Mouse (Mus musculus) MEL (cell line): ENCODE measurements around the gene Smc5. TPM values are rescaled to one million over a fixed set of nuclear protein-coding genes. Genes with fewer than 3 reads are reported as not detected.

Source experiments
- DNase-seq: peaks from one replicate; pipeline ENCODE4 v3.0.0; 2011; ENCODE audit warnings: low read depth, low spot score
- H3K27ac ChIP-seq: 2 replicates; pipeline ENCODE4 v1.5.1; 2012; ENCODE audit warnings: low read depth, mild to moderate bottlenecking, control low read depth, low read length, moderate library complexity; ENCODE audit not compliant: control insufficient read depth
- H3K27me3 ChIP-seq, 2 experiments: fragments of 150-350 bp in 1 of 2; sonication (generic) in 1 of 2; 2 replicates each; pipeline ENCODE4 v1.6.1; 2012; ENCODE audit warnings: low read length in 2 of 2, mild to moderate bottlenecking in 2 of 2, improper control_type of control experiment in 1 of 2, moderate library complexity in 1 of 2; ENCODE audit not compliant: insufficient read depth in 2 of 2, control insufficient read depth in 1 of 2
- H3K36me3 ChIP-seq, 2 experiments: 2 replicates each; pipeline ENCODE4 v1.6.1; 2012 to 2014; ENCODE audit warnings: low read length in 2 of 2, improper control_type of control experiment in 1 of 2, inconsistent platforms in 1 of 2, mild to moderate bottlenecking in 1 of 2; ENCODE audit not compliant: insufficient read depth in 2 of 2, control insufficient read depth in 1 of 2
- H3K4me1 ChIP-seq, 2 experiments: fragments of 150-350 bp in 1 of 2; sonication (generic) in 1 of 2; 2 replicates each; pipeline ENCODE4 v1.6.1; 2012; ENCODE audit warnings: low read length in 2 of 2, improper control_type of control experiment in 1 of 2, mild to moderate bottlenecking in 1 of 2; ENCODE audit not compliant: insufficient read depth in 2 of 2, control insufficient read depth in 1 of 2
- H3K4me3 ChIP-seq, 2 experiments: fragments of 150-350 bp in 1 of 2; sonication (generic) in 1 of 2; 2 replicates each; pipeline ENCODE4 v1.5.1; 2012; ENCODE audit warnings: low read depth in 2 of 2, low read length in 2 of 2, mild to moderate bottlenecking in 2 of 2, moderate library complexity in 2 of 2, control low read depth in 1 of 2, improper control_type of control experiment in 1 of 2; ENCODE audit not compliant: control insufficient read depth in 1 of 2, insufficient read depth in 1 of 2
- H3K79me2 ChIP-seq: 2 replicates; pipeline ENCODE4 v1.6.1; 2012; ENCODE audit warnings: mild to moderate bottlenecking, low read length, moderate library complexity; ENCODE audit not compliant: control insufficient read depth, poor library complexity, insufficient read depth
- H3K9ac ChIP-seq: 2 replicates; pipeline ENCODE4 v1.6.1; 2012; ENCODE audit warnings: low read depth, mild to moderate bottlenecking, control low read depth, low read length, moderate library complexity; ENCODE audit not compliant: control insufficient read depth, poor library complexity, severe bottlenecking
- H3K9me3 ChIP-seq: fragments of 150-350 bp; sonication (generic); replicated peaks from 2 replicates; pipeline ENCODE4 v1.6.1; 2012; ENCODE audit warnings: mild to moderate bottlenecking, low read length, improper control_type of control experiment, moderate library complexity; ENCODE audit not compliant: insufficient read depth
- BHLHE40 ChIP-seq: IDR thresholded peaks from 2 replicates; pipeline ENCODE4 v1.6.1; 2012; ENCODE audit warnings: low read depth, mild to moderate bottlenecking, inconsistent platforms, low read length, improper control_type of control experiment, borderline replicate concordance
- CHD1 ChIP-seq: IDR thresholded peaks from 2 replicates; pipeline ENCODE4 v1.6.1; 2012; ENCODE audit warnings: low read depth, mild to moderate bottlenecking, inconsistent platforms, low read length, improper control_type of control experiment
- CHD2 ChIP-seq: IDR thresholded peaks from 2 replicates; pipeline ENCODE4 v1.6.1; 2011; ENCODE audit warnings: low read length, improper control_type of control experiment
- CTCF ChIP-seq, 3 experiments: IDR thresholded peaks in 2 of 3; conservative IDR thresholded peaks in 1 of 3; 2 replicates each; pipeline ENCODE4 v1.5.1; 2011 to 2012; ENCODE audit warnings: low read length in 3 of 3, low read depth in 2 of 3, mild to moderate bottlenecking in 2 of 3, improper control_type of control experiment in 1 of 3, inconsistent platforms in 1 of 3, mixed read lengths in 1 of 3, moderate library complexity in 1 of 3; ENCODE audit not compliant: control insufficient read depth in 1 of 3, insufficient read depth in 1 of 3, poor library complexity in 1 of 3, severe bottlenecking in 1 of 3
- EP300 ChIP-seq, 2 experiments: IDR thresholded peaks; 2 replicates each; pipeline ENCODE4 v1.6.1; 2011; ENCODE audit warnings: improper control_type of control experiment in 2 of 2, low read length in 2 of 2, low read depth in 1 of 2, mild to moderate bottlenecking in 1 of 2
- GABPA ChIP-seq: IDR thresholded peaks from 2 replicates; pipeline ENCODE4 v1.6.1; 2012; ENCODE audit warnings: low read depth, mild to moderate bottlenecking, inconsistent platforms, low read length, improper control_type of control experiment, moderate library complexity
- GATA1 ChIP-seq: IDR thresholded peaks from 2 replicates; pipeline ENCODE4 v1.6.1; 2011; ENCODE audit warnings: low read depth, low read length, improper control_type of control experiment
- HCFC1 ChIP-seq: IDR thresholded peaks from 2 replicates; pipeline ENCODE4 v1.6.1; 2012; ENCODE audit warnings: low read depth, mild to moderate bottlenecking, inconsistent platforms, low read length, improper control_type of control experiment, moderate library complexity
- KAT2A ChIP-seq: conservative IDR thresholded peaks from 2 replicates; pipeline ENCODE4 v1.6.1; 2012; ENCODE audit warnings: low read depth, low read length, improper control_type of control experiment, inconsistent platforms
- MAFK ChIP-seq: IDR thresholded peaks from 2 replicates; pipeline ENCODE4 v1.6.1; 2011; ENCODE audit warnings: low read depth, mild to moderate bottlenecking, low read length, improper control_type of control experiment, borderline replicate concordance
- MYC ChIP-seq: IDR thresholded peaks from 2 replicates; pipeline ENCODE4 v1.6.1; 2011; ENCODE audit warnings: low read depth, mild to moderate bottlenecking, low read length, improper control_type of control experiment, moderate library complexity
- NRF1 ChIP-seq: IDR thresholded peaks from 2 replicates; pipeline ENCODE4 v1.6.1; 2014; ENCODE audit warnings: low read depth, mild to moderate bottlenecking, inconsistent platforms, low read length, improper control_type of control experiment, moderate library complexity; ENCODE audit not compliant: poor library complexity, insufficient read depth, severe bottlenecking
- POLR2A ChIP-seq, 2 experiments: IDR thresholded peaks; 2 replicates each; pipeline ENCODE4 v1.6.1; 2011 to 2012; ENCODE audit warnings: low read length in 2 of 2, mild to moderate bottlenecking in 2 of 2, control low read depth in 1 of 2, improper control_type of control experiment in 1 of 2, low read depth in 1 of 2, moderate library complexity in 1 of 2; ENCODE audit not compliant: control insufficient read depth in 1 of 2, insufficient read depth in 1 of 2, poor library complexity in 1 of 2
- POLR2AphosphoS2 ChIP-seq: IDR thresholded peaks from 2 replicates; pipeline ENCODE4 v1.6.1; 2011; ENCODE audit warnings: low read length, improper control_type of control experiment
- RAD21 ChIP-seq: IDR thresholded peaks from 2 replicates; pipeline ENCODE4 v1.6.1; 2011; ENCODE audit warnings: mild to moderate bottlenecking, low read depth, low read length, improper control_type of control experiment
- RCOR1 ChIP-seq: IDR thresholded peaks from 2 replicates; pipeline ENCODE4 v1.6.1; 2012; ENCODE audit warnings: low read depth, mild to moderate bottlenecking, inconsistent platforms, low read length, improper control_type of control experiment
- SIN3A ChIP-seq: IDR thresholded peaks from 2 replicates; pipeline ENCODE4 v1.6.1; 2012; ENCODE audit warnings: low read length, improper control_type of control experiment, inconsistent platforms
- SMC3 ChIP-seq: IDR thresholded peaks from 2 replicates; pipeline ENCODE4 v1.6.1; 2011; ENCODE audit warnings: low read depth, low read length, improper control_type of control experiment
- TCF12 ChIP-seq: IDR thresholded peaks from 2 replicates; pipeline ENCODE4 v1.6.1; 2014; ENCODE audit warnings: low read depth, mild to moderate bottlenecking, inconsistent platforms, low read length, improper control_type of control experiment, moderate library complexity
- UBTF ChIP-seq: IDR thresholded peaks from 2 replicates; pipeline ENCODE4 v1.6.1; 2012; ENCODE audit warnings: low read depth, mild to moderate bottlenecking, inconsistent platforms, low read length, improper control_type of control experiment, moderate library complexity, borderline replicate concordance; ENCODE audit not compliant: insufficient read depth
- USF1 ChIP-seq: IDR thresholded peaks from 2 replicates; pipeline ENCODE4 v1.6.1; 2014; ENCODE audit warnings: low read depth, mild to moderate bottlenecking, inconsistent platforms, low read length, improper control_type of control experiment, moderate library complexity
- ZKSCAN1 ChIP-seq: IDR thresholded peaks from 2 replicates; pipeline ENCODE4 v1.6.1; 2012; ENCODE audit warnings: low read depth, mild to moderate bottlenecking, inconsistent platforms, low read length, improper control_type of control experiment, moderate library complexity
- ZNF384 ChIP-seq: IDR thresholded peaks from 2 replicates; pipeline ENCODE4 v1.6.1; 2012; ENCODE audit warnings: low read depth, mild to moderate bottlenecking, inconsistent platforms, low read length, improper control_type of control experiment
- polyA plus RNA-seq, 2 experiments: library from polyadenylated mRNA; stranded (reverse) in 1 of 2; unstranded in 1 of 2; fragments of >175 nt in 1 of 2; fragments of >200 nt in 1 of 2; gene quantifications; 2 replicates each; pipeline versions ENCODE4 v1.2.1 to v1.2.4; 2012; ENCODE audit warnings: low replicate concordance in 2 of 2, low read depth in 1 of 2; ENCODE audit not compliant: insufficient read length in 2 of 2, insufficient read depth in 1 of 2, missing spikeins in 1 of 2
- total RNA-seq: library from RNA; depleted of rRNA; stranded (reverse); fragments of 300-350 nt; gene quantifications from 2 replicates; pipeline ENCODE4 v1.2.3, GENCODE M21; 2012

Smc5 gene
- total and polyA plus RNA-seq, 3 experiments = 29.9 to 77.3 (median 36.8) TPM

GRCm38 (mm10) chr19:23202106-23202505 is 71.6 kb downstream of the Smc5 start:
- H3K4me3 ChIP-seq = no peak overlapping the region
- no peaks in the 10 kb centered on the region for H3K27me3 ChIP-seq
- TF ChIP-seq NRF1 (no peak), SMC3 (no peak), BHLHE40 (no peak), POLR2AphosphoS2 (no peak), KAT2A (no peak), TCF12 (no peak), GABPA (no peak), CTCF (IDR thresholded peaks at IDR 0.05 in 2 of 3, conservative IDR thresholded peaks at IDR 0.05 in 1 of 3; ENCODE audit: control insufficient read depth in 1 of 3, insufficient read depth in 1 of 3, low read depth in 2 of 3, low read length in 3 of 3, poor library complexity in 1 of 3, severe bottlenecking in 1 of 3) (no peak)
- TF ChIP-seq, all 39 proteins: peak for 0
- no peaks in the 10 kb centered on the region for H3K4me1 ChIP-seq
- no peaks in the 10 kb centered on the region for H3K9me3 ChIP-seq
- no peak overlapping the region for H3K27ac ChIP-seq
- no peak for DNase-seq
- H3K9ac ChIP-seq = no peak overlapping the region
- H3K79me2 ChIP-seq = no peaks in the 10 kb centered on the region
- H3K36me3 ChIP-seq = peaks cover 0 to 10% of the 10 kb centered on the region in 2 experiments; a peak in 2 of 4 replicates

DNA sequence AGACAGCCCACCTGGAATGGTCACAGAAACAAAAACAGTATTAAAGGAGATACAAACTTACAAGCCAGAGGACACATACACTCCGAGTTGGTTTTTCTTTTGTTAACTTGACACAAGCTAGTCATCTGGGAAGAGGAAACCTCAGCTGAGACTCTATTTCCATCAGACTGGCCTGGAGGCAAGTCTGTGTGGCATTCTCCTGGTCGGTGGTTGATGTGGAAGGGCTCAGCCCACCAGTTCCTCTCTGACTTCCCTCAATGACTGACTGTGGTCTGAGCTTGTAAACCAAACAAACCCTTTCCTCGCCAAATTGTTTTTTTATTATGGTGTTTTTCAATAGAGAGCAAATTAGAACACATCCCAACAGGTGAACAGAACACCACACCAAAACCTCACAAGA is 80.6 kb downstream of the Smc5 start:
- no peaks in the 10 kb centered on the region; a peak in 1 of 4 replicates for H3K36me3 ChIP-seq
- no peak for DNase-seq
- H3K9me3 ChIP-seq = no peaks in the 10 kb centered on the region
- TF ChIP-seq RCOR1 = no peak
- no peak for TF ChIP-seq HCFC1
- TF ChIP-seq GATA1 = no peak
- TF ChIP-seq EP300 (IDR thresholded peaks at IDR 0.05; ENCODE audit: low read depth in 1 of 2, low read length in 2 of 2) = no peak
- TF ChIP-seq POLR2A (IDR thresholded peaks at IDR 0.05; ENCODE audit: control insufficient read depth in 1 of 2, insufficient read depth in 1 of 2, low read depth in 1 of 2, low read length in 2 of 2, poor library complexity in 1 of 2) = no peak
- TF ChIP-seq UBTF = no peak
- TF ChIP-seq CHD1 = no peak
- TF ChIP-seq MAFK = no peak
- TF ChIP-seq ZKSCAN1 = no peak
- TF ChIP-seq KAT2A = no peak
- TF ChIP-seq MYC = no peak
- TF ChIP-seq CHD2 = no peak
- TF ChIP-seq USF1 = no peak
- TF ChIP-seq ZNF384 = no peak
- TF ChIP-seq SIN3A = no peak
- no peak for TF ChIP-seq RAD21
- no peak for TF ChIP-seq SMC3
- TF ChIP-seq, all 39 proteins: peak for 0
- H3K4me3 ChIP-seq = no peak overlapping the region
- H3K79me2 ChIP-seq = no peaks in the 10 kb centered on the region
- H3K27me3 ChIP-seq = no peaks in the 10 kb centered on the region
- no peak overlapping the region for H3K9ac ChIP-seq
- no peak overlapping the region for H3K27ac ChIP-seq
- H3K4me1 ChIP-seq = no peaks in the 10 kb centered on the region
